Mouse (Mus musculus) heart, postnatal 14 days (tissue): ENCODE measurements around the gene 2700081O15Rik. TPM values are rescaled to one million over a fixed set of nuclear protein-coding genes. Genes with fewer than 3 reads are reported as not detected.
"Not testable (repeated sequence)": the region's sequence is repeated elsewhere in the genome, so short reads cannot be mapped to it uniquely, and the experiment has no call there.

Experiments used
- DNase-seq, 2 experiments: peaks; one replicate each; pipeline ENCODE4 v3.0.0; 2021 to 2022
- intact Hi-C: fragments of 180-260 bp; cut with DNase I; formaldehyde crosslinking; loops from one replicate; pipeline ENCODE4 v1.15.1; 2025
- long read RNA-seq, 2 experiments: library from polyadenylated mRNA; stranded (forward); transcript quantifications; one replicate each; pipeline ENCODE4 v2.0.0; 2021
- total RNA-seq, 2 experiments: library from RNA; stranded (reverse); gene quantifications; 2 replicates each; pipeline ENCODE4 v1.2.3; 2021

2700081O15Rik gene
- 10 to 100 TPM; 23.7 to 23.8 TPM for total RNA-seq
- long read RNA-seq, experiment 1, full-length matches to known transcripts = 7 of 18 reads
- long read RNA-seq, experiment 1, partial matches to known transcripts = 0 of 18 reads
- long read RNA-seq, experiment 1, other reads (novel, unspliced or antisense) = 11 of 18 reads
- long read RNA-seq, experiment 2, full-length matches to known transcripts = 8 of 19 reads
- long read RNA-seq, experiment 2, partial matches to known transcripts = 3 of 19 reads
- long read RNA-seq, experiment 2, other reads (novel, unspliced or antisense) = 8 of 19 reads

- peak; percentile 81 to 86 for DNase-seq
- intact Hi-C loops = loop anchor here (2.0 to 5.0 kb wide), 4 partner anchors 35 to 148 kb away; partner anchors contain the start of gene Spindoc
These were observed at the start of gene 2700081O15Rik for GRCm38 (mm10) chr19:7416834-7417735. Gene 2700081O15Rik (plus strand): TSS chr19:7417625.

- DNase-seq, intact Hi-C loops: not testable (repeated sequence)
These were observed 48.0 kb upstream of the 2700081O15Rik start for GRCm38 (mm10) chr19:7369469-7369868.

DNA sequence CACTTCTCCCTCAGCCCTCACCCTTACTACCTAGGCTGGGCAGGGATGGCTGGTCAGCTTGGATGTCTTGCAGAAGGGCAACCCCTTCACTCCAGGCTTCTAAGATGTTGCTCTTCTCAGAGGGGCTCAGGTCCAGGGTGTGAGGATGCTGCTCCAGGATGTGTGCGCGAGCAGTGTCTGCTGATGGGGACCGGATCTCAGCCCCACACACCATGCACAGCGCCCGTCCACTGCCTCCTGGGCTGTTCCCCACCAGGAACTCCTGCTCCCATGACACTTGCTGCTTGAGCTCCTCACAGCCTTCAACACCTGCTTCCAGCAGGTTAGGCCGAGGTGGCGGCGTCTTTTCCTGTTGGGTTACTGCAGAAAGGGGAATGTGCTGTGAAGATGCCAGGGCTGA is 42.9 kb upstream of the 2700081O15Rik start:
- intact Hi-C loops = no loop called here
- DNase-seq = no peak

GRCm38 (mm10) chr19:7377639-7378038 is 39.8 kb upstream of the 2700081O15Rik start:
- DNase-seq = no peak
- intact Hi-C loops = no loop called here

DNA sequence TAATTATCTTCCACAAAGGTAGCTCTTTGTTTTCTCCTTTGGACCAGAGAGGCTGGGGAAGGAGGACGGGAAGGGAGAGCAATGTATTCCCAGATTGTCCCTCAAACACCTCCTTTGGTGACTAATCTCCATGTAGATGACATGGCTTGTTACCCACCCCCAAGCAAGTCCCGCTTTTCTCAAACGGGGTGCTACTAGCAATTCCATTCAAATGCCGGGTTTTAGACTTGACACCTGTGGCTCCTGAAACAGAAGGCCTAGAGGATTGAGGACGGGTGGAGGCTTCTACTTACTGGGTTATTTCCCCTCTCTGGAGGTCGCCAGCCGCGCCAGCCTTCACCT is 35.5 kb upstream of the 2700081O15Rik start:
- no peak for DNase-seq

GRCm38 (mm10) chr19:7382248-7382902 is 35.0 kb upstream of the 2700081O15Rik start:
- intact Hi-C loops = loop anchor here (5.0 kb wide), 2 partner anchors 35 to 40 kb away; partner anchors contain the start of genes 2700081O15Rik and Mark2
- peak; percentile 70 to 77 for DNase-seq

More for the DNA sequence above, 35.5 kb upstream of the 2700081O15Rik start:
- intact Hi-C loops = loop anchor here (5.0 kb wide), 2 partner anchors 35 to 40 kb away; partner anchors contain the start of genes 2700081O15Rik and Mark2

GRCm38 (mm10) chr19:7382903-7383865 is 34.2 kb upstream of the 2700081O15Rik start, which contains the start of gene Spindoc:
Gene Spindoc (minus strand): TSS chr19:7382994.
- DNase-seq = peak; percentile 99 to 100
- intact Hi-C loops = loop anchor here (5.0 kb wide), 2 partner anchors 34 to 41 kb away; partner anchors contain the start of genes 2700081O15Rik and Mark2

GRCm38 (mm10) chr19:7386042-7386441 is 31.4 kb upstream of the 2700081O15Rik start:
- intact Hi-C loops = no loop called here
- DNase-seq = no peak

- intact Hi-C loops = no loop called here
- DNase-seq = no peak
These were observed 28.9 kb upstream of the 2700081O15Rik start for GRCm38 (mm10) chr19:7388488-7388887.

GRCm38 (mm10) chr19:7396867-7397826 is 20.3 kb upstream of the 2700081O15Rik start:
- intact Hi-C loops = not testable (repeated sequence)
- DNase-seq = peak; percentile 46 to 61

DNA sequence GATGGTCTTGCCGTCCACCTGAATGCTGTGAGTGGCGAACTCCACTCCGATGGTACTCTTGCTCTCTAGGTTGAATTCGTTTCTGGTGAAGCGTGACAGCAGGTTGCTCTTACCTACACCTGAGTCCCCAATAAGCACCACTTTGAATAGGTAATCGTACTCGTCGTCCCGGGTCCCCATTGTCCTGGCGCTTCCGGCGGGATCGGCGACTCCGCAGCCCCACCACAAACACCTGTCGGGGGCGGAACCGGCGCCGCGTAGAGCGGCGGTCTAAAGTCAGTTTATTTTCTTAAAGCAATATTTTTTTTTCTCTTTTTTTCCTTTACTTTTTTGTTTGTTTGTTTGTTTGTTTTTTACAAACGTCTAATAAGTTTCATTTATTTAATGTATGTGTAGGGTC is 18.5 kb upstream of the 2700081O15Rik start:
- DNase-seq, intact Hi-C loops: not testable (repeated sequence)

DNA sequence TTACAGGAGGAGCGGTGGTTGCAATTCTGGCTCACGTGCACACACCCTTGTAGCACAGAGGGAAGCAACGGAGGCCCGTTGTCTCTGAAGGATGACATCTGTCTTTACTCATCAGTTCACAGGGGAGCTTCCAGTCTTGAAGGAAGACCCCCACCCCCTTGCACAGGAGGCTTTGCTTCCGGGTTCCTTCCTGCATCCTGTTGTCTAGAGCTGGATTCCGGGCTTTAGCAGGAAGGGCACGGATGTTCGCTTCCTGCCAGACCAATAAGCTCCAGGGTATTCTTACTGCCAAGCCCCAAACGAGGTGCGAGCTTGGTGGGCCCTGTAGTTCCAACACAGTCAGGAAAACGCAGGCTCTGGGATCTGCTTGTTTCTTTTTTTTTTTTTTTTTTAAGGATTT is 16.8 kb upstream of the 2700081O15Rik start:
- DNase-seq = peak in 1 of 2 experiments; percentile 25
- intact Hi-C loops = no loop called here

- intact Hi-C loops = no loop called here
- DNase-seq = no peak
These were observed 12.7 kb upstream of the 2700081O15Rik start for GRCm38 (mm10) chr19:7404623-7405229.

DNA sequence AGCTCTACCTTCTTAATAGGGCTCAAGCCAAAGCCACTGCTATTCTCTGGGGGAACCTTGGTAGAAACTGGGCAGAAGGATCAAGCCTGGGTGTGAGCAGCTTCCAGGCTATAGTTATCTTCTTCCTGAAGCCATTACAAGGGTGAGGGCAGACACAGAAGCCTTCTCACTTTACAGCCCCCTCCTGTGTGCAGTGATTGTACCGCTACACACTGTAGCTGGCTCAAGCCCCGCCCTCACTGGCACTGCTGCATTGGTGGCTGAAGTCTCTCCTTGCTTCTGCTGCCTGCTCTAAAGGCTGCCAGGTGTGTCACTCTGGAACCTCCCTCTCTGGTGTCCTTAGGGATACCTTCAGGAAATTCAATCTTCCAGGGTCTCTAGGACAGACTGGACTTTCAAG is 5.1 kb upstream of the 2700081O15Rik start:
- no peak for DNase-seq
- intact Hi-C loops = no loop called here

DNA sequence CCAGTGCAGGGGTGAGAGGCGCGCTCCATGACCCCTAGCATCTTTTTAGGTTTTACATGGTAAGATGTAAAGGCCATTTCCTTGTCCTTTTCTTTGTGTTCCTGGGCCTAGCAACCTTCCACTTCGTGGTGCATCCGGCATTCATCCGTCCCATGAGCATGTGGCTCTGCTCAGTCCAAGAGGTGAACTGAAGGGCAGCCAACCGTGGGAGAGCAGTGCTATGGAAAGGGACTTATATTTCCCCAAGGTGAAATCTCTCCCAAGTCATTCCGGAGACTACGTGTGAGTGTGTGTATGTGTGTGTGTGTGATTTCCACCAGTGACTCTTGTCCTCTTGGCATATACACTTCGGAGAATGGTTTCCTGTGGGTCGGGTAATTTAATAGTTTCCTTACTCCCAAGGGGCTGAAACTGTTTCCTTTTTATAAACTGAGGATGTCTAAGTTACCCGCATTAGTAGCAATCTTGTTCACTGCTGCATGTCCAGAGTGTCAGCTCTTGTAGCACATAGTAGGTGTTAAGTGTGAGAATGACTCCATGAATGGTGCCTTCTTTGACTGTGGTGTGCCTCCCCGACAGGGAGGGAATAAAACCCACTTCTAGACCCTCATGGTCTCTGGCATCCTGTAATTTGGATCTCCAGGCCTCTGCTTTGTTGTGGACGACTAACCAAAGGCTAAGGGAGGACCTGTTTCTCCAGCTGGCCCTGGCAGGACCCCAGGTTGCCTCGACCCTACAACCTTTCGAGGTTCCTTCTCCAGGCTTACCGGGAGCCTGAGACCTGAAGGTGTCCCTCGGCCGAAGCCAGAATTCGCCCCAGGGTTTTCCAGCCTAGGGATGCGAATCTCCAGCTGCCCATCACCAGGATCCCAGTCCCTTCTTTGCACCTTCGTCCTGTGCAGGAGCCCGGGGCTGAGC is 1.2 kb upstream of the 2700081O15Rik start:
- DNase-seq = no peak
- intact Hi-C loops = loop anchor here (2.0 to 5.0 kb wide), 4 partner anchors 34 to 147 kb away; partner anchors contain the start of gene Spindoc
